Mouse (Mus musculus) cerebellum, adult 2 months (tissue): Measurements from ENCODE around the gene Trpv4.

Experiments
- CTCF ChIP-seq: fragments of 200-500 bp; IDR thresholded peaks from 2 replicates; pipeline ENCODE4 v1.5.1; 2011; ENCODE audit warnings: low read depth, mild to moderate bottlenecking, control low read depth, low read length, moderate library complexity, borderline replicate concordance; ENCODE audit not compliant: insufficient read depth
- POLR2A ChIP-seq: fragments of 200-500 bp; IDR thresholded peaks from 2 replicates; pipeline ENCODE4 v1.6.1; 2011; ENCODE audit warnings: low read length, control low read depth, borderline replicate concordance; ENCODE audit not compliant: insufficient read depth

DNA sequence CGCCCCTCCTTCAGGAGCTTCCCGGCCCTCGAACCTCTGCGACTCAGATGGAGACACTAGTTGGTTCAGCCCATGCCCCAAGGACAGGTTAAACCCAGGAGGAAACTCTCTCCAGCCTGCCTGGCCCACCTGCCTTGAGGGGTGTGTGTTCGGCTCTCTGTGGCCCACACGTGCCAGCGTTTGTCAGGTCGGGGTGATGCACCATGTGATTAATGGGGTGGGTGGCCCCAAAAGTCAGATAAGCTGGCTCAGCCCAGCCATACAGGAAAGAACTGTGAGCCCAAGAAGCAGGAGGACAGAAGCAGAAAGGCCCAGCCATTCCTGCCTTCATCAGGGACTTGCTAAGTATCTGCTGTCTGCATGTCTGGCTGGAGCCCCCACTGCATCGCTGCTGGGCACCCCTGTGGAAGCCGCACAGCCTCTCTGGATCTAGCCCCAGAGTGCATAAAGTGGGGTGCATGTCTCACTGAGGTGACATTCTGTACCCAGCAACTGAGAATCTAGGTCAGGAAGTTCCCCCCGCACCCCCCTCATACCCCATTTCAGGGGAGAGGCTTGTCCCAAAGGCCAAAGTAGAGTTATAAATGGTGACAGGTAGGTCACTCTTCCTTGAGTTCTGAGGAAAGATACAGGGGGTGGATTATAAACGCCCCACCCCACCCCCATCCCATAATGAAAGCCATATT is 74.6 kb downstream of the Trpv4 start:
- TF ChIP-seq POLR2A (no peak), CTCF (no peak)
